Mouse (Mus musculus) forebrain, embryonic 16.5 days (tissue): ENCODE measurements around the gene Gm17364. TPM values are rescaled to one million over a fixed set of nuclear protein-coding genes. Genes with fewer than 3 reads are reported as not detected.
A peak's percentile ranks its signal among the peaks of the same experiment; 100 is the strongest.
"Not testable (repeated sequence)": the region's sequence is repeated elsewhere in the genome, so short reads cannot be mapped to it uniquely, and the experiment has no call there.

Source experiments
- ATAC-seq: fragments of 200-750 bp; cut with Nextera tagmentation; 2 replicates; pipeline ENCODE4 v1.8.0; 2017; ENCODE audit warnings: mild to moderate bottlenecking, moderate library complexity
- H3K27ac ChIP-seq: fragments of 300-500 bp; sonication (generic); 2 replicates; pipeline ENCODE4 v1.5.1; 2014; ENCODE audit warnings: low read length, control low read depth
- H3K27me3 ChIP-seq: fragments of 300-500 bp; sonication (generic); replicated peaks from 2 replicates; pipeline ENCODE4 v1.6.1; 2014; ENCODE audit warnings: low read length; ENCODE audit not compliant: control insufficient read depth, insufficient read depth
- H3K36me3 ChIP-seq: fragments of 300-500 bp; sonication (generic); 2 replicates; pipeline ENCODE4 v1.6.1; 2014; ENCODE audit not compliant: control insufficient read depth, insufficient read depth
- H3K4me1 ChIP-seq: fragments of 300-500 bp; sonication (generic); replicated peaks from 2 replicates; pipeline ENCODE4 v1.6.1; 2014; ENCODE audit warnings: low read length; ENCODE audit not compliant: control insufficient read depth, insufficient read depth
- H3K4me2 ChIP-seq: fragments of 300-500 bp; sonication (generic); 2 replicates; pipeline ENCODE4 v1.6.1; 2014; ENCODE audit warnings: mild to moderate bottlenecking, low read length, control low read depth
- H3K4me3 ChIP-seq: fragments of 300-500 bp; sonication (generic); replicated peaks from 2 replicates; pipeline ENCODE4 v1.5.1; 2014; ENCODE audit warnings: mild to moderate bottlenecking, low read length, control low read depth
- H3K9ac ChIP-seq: fragments of 300-500 bp; sonication (generic); replicated peaks from 2 replicates; pipeline ENCODE4 v1.6.1; 2014; ENCODE audit warnings: low read depth, low read length, control low read depth
- H3K9me3 ChIP-seq: fragments of 300-500 bp; sonication (generic); 2 replicates; pipeline ENCODE4 v1.6.1; 2016; ENCODE audit warnings: low read length; ENCODE audit not compliant: control insufficient read depth
- WGBS: fragments of 180-500 bp; shearing (Covaris S2); extraction: QIAGEN DNeasy Blood & Tissue Kit; methylation state at CpG from one replicate; pipeline ENCODE4 v1.1.7; 2014; 5-methylcytosine and 5-hydroxymethylcytosine counted together
- polyA plus RNA-seq: library from polyadenylated mRNA; unstranded; fragments of >200 nt; fragmentation: Nextera tagmentation; extraction: Ambion mirVana; gene quantifications from 2 replicates; pipeline ENCODE4 v1.2.1, GENCODE M21; 2015

The Gm17364 gene
- polyA plus RNA-seq, 1 experiment from 2014 or later, result not detected

GRCm38 (mm10) chr13:41291466-41291974, 17.7 kb upstream of the Gm17364 start:
- H3K27ac ChIP-seq, result no peak overlapping the region
- no peaks in the 10 kb centered on the region for H3K9me3 ChIP-seq
- H3K4me2 ChIP-seq, result no peak overlapping the region
- WGBS, result 86% methylated on average over 4 of the region's 4 CpGs
- H3K9ac ChIP-seq, result no peak overlapping the region
- H3K4me3 ChIP-seq, result no peak overlapping the region
- no peaks in the 10 kb centered on the region for H3K4me1 ChIP-seq
- ATAC-seq, result no peak
- H3K27me3 ChIP-seq, result no peaks in the 10 kb centered on the region
- H3K36me3 ChIP-seq, result no peaks in the 10 kb centered on the region

- H3K9me3 ChIP-seq, result no peaks in the 10 kb centered on the region
- ATAC-seq, result no peak
These were observed 12.5 kb upstream of the Gm17364 start for GRCm38 (mm10) chr13:41286285-41286684.

GRCm38 (mm10) chr13:41285448-41285847, 11.7 kb upstream of the Gm17364 start:
- H3K4me1 ChIP-seq, result no peaks in the 10 kb centered on the region
- H3K4me3 ChIP-seq, result no peak overlapping the region
- no peak overlapping the region for H3K4me2 ChIP-seq
- 85% methylated on average over 4 of the region's 4 CpGs for WGBS
- no peaks in the 10 kb centered on the region for H3K9me3 ChIP-seq
- no peaks in the 10 kb centered on the region for H3K27me3 ChIP-seq
- no peak overlapping the region for H3K9ac ChIP-seq
- no peaks in the 10 kb centered on the region for H3K36me3 ChIP-seq
- ATAC-seq, result no peak
- H3K27ac ChIP-seq, result no peak overlapping the region

More at GRCm38 (mm10) chr13:41286285-41286684, 12.5 kb upstream of the Gm17364 start:
- Histone ChIP-seq H3K4me2 (no peak overlapping the region), H3K36me3 (no peaks in the 10 kb centered on the region), H3K27me3 (no peaks in the 10 kb centered on the region), H3K4me1 (no peaks in the 10 kb centered on the region), H3K4me3 (no peak overlapping the region), H3K9ac (no peak overlapping the region), H3K27ac (no peak overlapping the region)
- 67% methylated on average over 3 of the region's 3 CpGs for WGBS

- no peak overlapping the region for H3K4me3 ChIP-seq
- WGBS, result 22% methylated on average over 5 of the region's 5 CpGs
- H3K4me2 ChIP-seq, result no peak overlapping the region
- no peaks in the 10 kb centered on the region for H3K36me3 ChIP-seq
- H3K27ac ChIP-seq, result no peak overlapping the region
- ATAC-seq, result peak; percentile 65
- no peaks in the 10 kb centered on the region for H3K4me1 ChIP-seq
- no peaks in the 10 kb centered on the region for H3K27me3 ChIP-seq
- H3K9me3 ChIP-seq, result no peaks in the 10 kb centered on the region
- H3K9ac ChIP-seq, result no peak overlapping the region
These were observed 9.5 kb upstream of the Gm17364 start for GRCm38 (mm10) chr13:41283256-41283655.

- Histone ChIP-seq H3K27ac (no peak overlapping the region), H3K9ac (no peak overlapping the region), H3K4me3 (no peak overlapping the region), H3K36me3 (no peaks in the 10 kb centered on the region), H3K27me3 (no peaks in the 10 kb centered on the region), H3K4me1 (no peaks in the 10 kb centered on the region), H3K4me2 (no peak overlapping the region), H3K9me3 (no peaks in the 10 kb centered on the region)
- ATAC-seq, result no peak
- WGBS, result 79% methylated on average over 5 of the region's 5 CpGs
These were observed 6.9 kb upstream of the Gm17364 start for GRCm38 (mm10) chr13:41280696-41281095.

GRCm38 (mm10) chr13:41267827-41268408, 5.9 kb downstream of the Gm17364 start:
- 34% methylated on average over 7 of the region's 7 CpGs for WGBS
- ATAC-seq, result no peak
- Histone ChIP-seq H3K4me3 (no peak overlapping the region), H3K27ac (no peak overlapping the region), H3K4me2 (no peak overlapping the region), H3K36me3 (no peaks in the 10 kb centered on the region), H3K27me3 (no peaks in the 10 kb centered on the region), H3K9me3 (peaks cover 3% of the 10 kb centered on the region; the same call in 1 of the 2 replicates), H3K4me1 (no peaks in the 10 kb centered on the region), H3K9ac (no peak overlapping the region)

- H3K4me1 ChIP-seq, result no peaks in the 10 kb centered on the region
- no peak overlapping the region for H3K9ac ChIP-seq
- H3K4me3 ChIP-seq, result no peak overlapping the region
- H3K4me2 ChIP-seq, result no peak overlapping the region
- H3K27ac ChIP-seq, result no peak overlapping the region
- H3K9me3 ChIP-seq, result peaks cover 3% of the 10 kb centered on the region; the same call in 1 of the 2 replicates
- H3K27me3 ChIP-seq, result no peaks in the 10 kb centered on the region
- no peaks in the 10 kb centered on the region for H3K36me3 ChIP-seq
- ATAC-seq, result no peak
- 84% methylated on average over 5 of the region's 5 CpGs for WGBS
These were observed 10.3 kb downstream of the Gm17364 start for GRCm38 (mm10) chr13:41263304-41264006.

- 97% methylated on average over 8 of the region's 8 CpGs for WGBS
- not testable (repeated sequence) for H3K9ac ChIP-seq
These were observed 12.2 kb downstream of the Gm17364 start for GRCm38 (mm10) chr13:41261617-41262016.

GRCm38 (mm10) chr13:41257851-41258250, 15.9 kb downstream of the Gm17364 start:
- no peaks in the 10 kb centered on the region for H3K9me3 ChIP-seq
- H3K4me1 ChIP-seq, result no peaks in the 10 kb centered on the region
- ATAC-seq, result no peak
- H3K4me2 ChIP-seq, result no peak overlapping the region
- no peak overlapping the region for H3K9ac ChIP-seq
- no peaks in the 10 kb centered on the region for H3K36me3 ChIP-seq
- no peak overlapping the region for H3K4me3 ChIP-seq
- WGBS, result 82% methylated on average over 4 of the region's 4 CpGs
- H3K27me3 ChIP-seq, result no peaks in the 10 kb centered on the region
- H3K27ac ChIP-seq, result no peak overlapping the region

More at GRCm38 (mm10) chr13:41261617-41262016, 12.2 kb downstream of the Gm17364 start:
- H3K4me2 ChIP-seq, H3K9me3 ChIP-seq, H3K27ac ChIP-seq, ATAC-seq, H3K4me1 ChIP-seq, H3K4me3 ChIP-seq, H3K27me3 ChIP-seq, H3K36me3 ChIP-seq: not testable (repeated sequence)
